Mouse (Mus musculus): ENCODE results near the gene Acsbg2. TPM values are rescaled to one million over a fixed set of nuclear protein-coding genes. Genes with fewer than 3 reads are reported as not detected.

The Acsbg2 gene
- not detected in 2 replicates for polyA plus RNA-seq (2012; rRNA removed)

DNA sequence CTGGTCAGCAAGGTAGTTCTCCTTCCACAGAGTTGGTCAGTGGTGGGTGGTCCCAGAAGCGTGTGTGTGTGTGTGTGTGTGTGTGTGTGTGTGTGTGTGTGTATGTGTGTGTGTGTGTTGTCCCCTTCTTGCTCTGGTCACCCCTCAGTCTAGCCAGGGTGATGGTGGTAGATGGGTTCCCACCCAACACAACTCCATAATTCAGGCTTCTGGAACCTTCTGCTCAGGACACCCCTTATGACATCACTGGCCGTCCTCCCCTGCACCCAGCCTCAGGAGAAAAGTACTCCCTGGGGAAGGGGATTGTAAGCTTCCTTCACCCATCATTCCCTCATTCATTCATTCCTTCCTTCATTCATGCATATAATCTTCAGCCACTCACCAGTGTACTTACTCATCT, at the start of gene Acsbg2:
TSS of gene Acsbg2 (minus strand) at position 211 of the 400 bp plus-strand sequence.

DNA sequence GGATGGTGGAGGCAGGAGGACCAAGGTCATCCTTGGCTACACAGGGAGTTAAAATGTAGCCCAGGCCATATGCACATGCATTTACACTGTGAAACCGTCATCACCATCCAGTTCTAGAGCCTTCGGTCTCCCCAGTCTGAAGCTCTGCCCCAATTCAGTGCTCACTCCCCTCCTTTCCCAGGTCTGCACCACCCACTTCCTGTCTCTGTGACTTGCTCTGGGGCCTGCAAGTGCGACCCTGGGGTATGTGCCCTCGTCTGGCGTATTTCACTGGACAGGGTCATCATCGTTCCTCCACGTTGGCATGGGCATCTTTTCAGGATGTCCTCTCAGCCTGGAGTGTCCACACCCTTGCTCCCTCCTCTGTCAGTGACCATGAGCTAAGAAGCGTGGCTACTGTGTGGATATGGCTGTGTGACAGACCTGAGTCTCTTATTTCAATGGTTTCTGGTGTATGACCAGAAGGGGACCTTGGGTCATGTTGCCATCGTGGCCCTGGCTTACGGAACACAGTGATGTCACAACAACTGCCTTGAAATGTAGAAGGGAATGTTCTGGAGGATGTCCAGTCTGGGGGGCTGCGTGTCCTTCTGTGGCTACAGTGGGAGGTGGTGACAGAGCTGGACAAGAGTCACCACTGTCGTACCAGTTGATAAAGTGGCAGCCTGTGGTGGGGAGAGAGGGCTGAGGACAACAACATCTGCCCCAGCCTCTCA, 847 bp upstream of the Acsbg2 start, which contains the start of gene 1700061G19Rik:
TSS of gene 1700061G19Rik (plus strand) at position 542 of the 716 bp plus-strand sequence.

DNA sequence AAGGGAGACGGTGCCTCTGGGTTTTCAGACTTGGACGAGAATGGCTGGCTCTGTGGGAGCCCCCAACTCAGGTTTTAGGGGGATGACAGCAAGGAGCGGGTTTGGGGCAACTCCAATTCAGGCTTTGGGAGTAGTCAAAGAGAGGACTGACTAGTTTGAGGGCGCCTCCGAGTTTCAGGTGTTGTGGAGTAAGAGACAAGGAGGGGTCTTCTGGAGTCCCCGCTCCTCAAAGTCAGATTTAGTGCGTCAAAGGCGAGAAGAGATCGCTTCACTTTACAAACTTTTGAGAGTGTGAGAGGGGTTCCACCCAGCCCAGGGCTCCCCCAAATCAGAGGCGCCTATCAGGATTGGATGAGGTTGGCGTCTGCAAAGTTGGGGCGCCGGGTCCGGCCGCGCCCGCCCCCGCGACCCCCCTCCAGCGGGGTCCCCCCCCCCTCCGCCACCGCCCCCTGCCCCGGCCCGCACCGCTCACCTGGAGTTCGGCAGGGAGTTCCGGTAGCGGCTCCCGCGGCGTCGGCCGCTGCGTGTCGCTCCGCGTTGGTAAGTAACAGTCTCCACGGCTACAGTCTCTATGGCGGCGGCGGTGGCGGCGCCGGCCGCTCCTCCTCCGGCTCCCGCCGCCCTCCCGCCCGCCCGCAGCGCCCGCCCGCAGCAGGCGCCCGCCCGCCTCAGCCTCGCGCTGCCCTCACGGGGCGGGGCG, 43.7 kb downstream of the Acsbg2 start, which contains the start of gene Rfx2:
TSS of gene Rfx2 (minus strand) at position 603 of the 700 bp plus-strand sequence.

Other genes with a start within 250 kb of the Acsbg2 start
- gene Lonp1, start 247.6 kb downstream of the Acsbg2 start, polyA plus RNA-seq (2012; rRNA removed): 73.8 and 76.1 TPM in 2 replicates
- gene Catsperd, start 246.3 kb downstream of the Acsbg2 start, polyA plus RNA-seq (2012; rRNA removed): 3.9 and 4.9 TPM in 2 replicates
- 150 and 160 TPM in 2 replicates for gene Ranbp3, start 201.2 kb downstream of the Acsbg2 start, polyA plus RNA-seq (2012; rRNA removed)
- gene Ndufa11, start 156.7 kb downstream of the Acsbg2 start, polyA plus RNA-seq (2012; rRNA removed): 306 and 325 TPM in 2 replicates
- 19.4 and 20.8 TPM in 2 replicates for gene Vmac, start 156.4 kb downstream of the Acsbg2 start, polyA plus RNA-seq (2012; rRNA removed)
- 3.6 and 6.1 TPM in 2 replicates for gene Nrtn, start 116.9 kb downstream of the Acsbg2 start, polyA plus RNA-seq (2012; rRNA removed)
- gene Dus3l, start 109.7 kb downstream of the Acsbg2 start, polyA plus RNA-seq (2012; rRNA removed): 150 and 161 TPM in 2 replicates
- 3.2 and 3.4 TPM in 2 replicates for gene Prr22, start 104.2 kb downstream of the Acsbg2 start, polyA plus RNA-seq (2012; rRNA removed)
- 6.4 and 7.4 TPM in 2 replicates for gene Rfx2, start 43.4 kb downstream of the Acsbg2 start, polyA plus RNA-seq (2012; rRNA removed)
- gene 1700061G19Rik, start 1.0 kb upstream of the Acsbg2 start, polyA plus RNA-seq (2012; rRNA removed): 0.05 and 0.06 TPM in 2 replicates
- 118 and 125 TPM in 2 replicates for gene Mllt1, start 61.0 kb upstream of the Acsbg2 start, polyA plus RNA-seq (2012; rRNA removed)
- not detected in 2 replicates for gene Acer1, start 107.7 kb upstream of the Acsbg2 start, polyA plus RNA-seq (2012; rRNA removed)
- gene Clpp, start 115.9 kb upstream of the Acsbg2 start, polyA plus RNA-seq (2012; rRNA removed): 157 and 168 TPM in 2 replicates
- 28.8 and 30.1 TPM in 2 replicates for gene Alkbh7, start 122.9 kb upstream of the Acsbg2 start, polyA plus RNA-seq (2012; rRNA removed)
- not detected in 2 replicates for gene Pspn, start 125.6 kb upstream of the Acsbg2 start, polyA plus RNA-seq (2012; rRNA removed)
- gene Gtf2f1, start 136.8 kb upstream of the Acsbg2 start, polyA plus RNA-seq (2012; rRNA removed): 90.2 and 95.7 TPM in 2 replicates
- gene Gm17949, start 137.0 kb upstream of the Acsbg2 start, polyA plus RNA-seq (2012; rRNA removed): 0.10 TPM in 1 of 2 replicates, not detected in the other
- 104 and 105 TPM in 2 replicates for gene Khsrp, start 157.1 kb upstream of the Acsbg2 start, polyA plus RNA-seq (2012; rRNA removed)
- gene Slc25a41, start 167.2 kb upstream of the Acsbg2 start, polyA plus RNA-seq (2012; rRNA removed): 0.08 and 0.11 TPM in 2 replicates
- gene Crb3, start 184.7 kb upstream of the Acsbg2 start, polyA plus RNA-seq (2012; rRNA removed): 2.0 and 2.4 TPM in 2 replicates
- 75.6 and 77.7 TPM in 2 replicates for gene Slc25a23, start 185.4 kb upstream of the Acsbg2 start, polyA plus RNA-seq (2012; rRNA removed)
- gene Dennd1c, start 204.1 kb upstream of the Acsbg2 start, polyA plus RNA-seq (2012; rRNA removed): 5.7 and 5.8 TPM in 2 replicates
- 179 and 184 TPM in 2 replicates for gene Tubb4a, start 213.3 kb upstream of the Acsbg2 start, polyA plus RNA-seq (2012; rRNA removed)
- 6.9 and 7.3 TPM in 2 replicates for gene Tnfsf9, start 230.9 kb upstream of the Acsbg2 start, polyA plus RNA-seq (2012; rRNA removed)